Mouse (Mus musculus): Measurements from ENCODE around the gene Hoga1. TPM values are rescaled to one million over a fixed set of nuclear protein-coding genes. Genes with fewer than 3 reads are reported as not detected.

Hoga1 gene
- polyA plus RNA-seq, 1 experiment from 2014 or later = 1.2 TPM

- Histone ChIP-seq H3K9ac (ENCODE audit: low read length) (no peak overlapping the region), H3K4me2 (no peak overlapping the region), H3K4me1 (ENCODE audit: control insufficient read depth, insufficient read depth, low read length) (peaks cover 6% of the 10 kb centered on the region), H3K27ac (ENCODE audit: low read depth, low read length) (no peak overlapping the region), H3K4me3 (ENCODE audit: low read depth, low read length) (no peak overlapping the region), H3K9me3 (ENCODE audit: control insufficient read depth, low read length) (no peaks in the 10 kb centered on the region), H3K36me3 (ENCODE audit: control insufficient read depth, insufficient read depth, low read length) (no peaks in the 10 kb centered on the region), H3K27me3 (ENCODE audit: control insufficient read depth, insufficient read depth, low read length) (no peaks in the 10 kb centered on the region)
- ATAC-seq (ENCODE audit: low FRiP score) (no peak), DNase-seq (ENCODE audit: low spot score, missing footprints) (peak; percentile 76)
- WGBS = 77% methylated on average over 8 of the region's 8 CpGs
These were observed 27.8 kb upstream of the Hoga1 start for GRCm38 (mm10) chr19:42017399-42018247.

- ATAC-seq (ENCODE audit: low FRiP score) (no peak), DNase-seq (ENCODE audit: low spot score, missing footprints) (peak; percentile 83)
- Histone ChIP-seq H3K27ac (ENCODE audit: low read depth, low read length) (no peak overlapping the region), H3K36me3 (ENCODE audit: control insufficient read depth, insufficient read depth, low read length) (no peaks in the 10 kb centered on the region), H3K27me3 (ENCODE audit: control insufficient read depth, insufficient read depth, low read length) (no peaks in the 10 kb centered on the region), H3K4me3 (ENCODE audit: low read depth, low read length) (no peak overlapping the region), H3K4me1 (ENCODE audit: control insufficient read depth, insufficient read depth, low read length) (peaks cover 6% of the 10 kb centered on the region), H3K9ac (ENCODE audit: low read length) (no peak overlapping the region), H3K9me3 (ENCODE audit: control insufficient read depth, low read length) (no peaks in the 10 kb centered on the region), H3K4me2 (no peak overlapping the region)
- 39% methylated on average over 4 of the region's 4 CpGs for WGBS
These were observed 26.3 kb upstream of the Hoga1 start for GRCm38 (mm10) chr19:42019011-42019522.

DNA sequence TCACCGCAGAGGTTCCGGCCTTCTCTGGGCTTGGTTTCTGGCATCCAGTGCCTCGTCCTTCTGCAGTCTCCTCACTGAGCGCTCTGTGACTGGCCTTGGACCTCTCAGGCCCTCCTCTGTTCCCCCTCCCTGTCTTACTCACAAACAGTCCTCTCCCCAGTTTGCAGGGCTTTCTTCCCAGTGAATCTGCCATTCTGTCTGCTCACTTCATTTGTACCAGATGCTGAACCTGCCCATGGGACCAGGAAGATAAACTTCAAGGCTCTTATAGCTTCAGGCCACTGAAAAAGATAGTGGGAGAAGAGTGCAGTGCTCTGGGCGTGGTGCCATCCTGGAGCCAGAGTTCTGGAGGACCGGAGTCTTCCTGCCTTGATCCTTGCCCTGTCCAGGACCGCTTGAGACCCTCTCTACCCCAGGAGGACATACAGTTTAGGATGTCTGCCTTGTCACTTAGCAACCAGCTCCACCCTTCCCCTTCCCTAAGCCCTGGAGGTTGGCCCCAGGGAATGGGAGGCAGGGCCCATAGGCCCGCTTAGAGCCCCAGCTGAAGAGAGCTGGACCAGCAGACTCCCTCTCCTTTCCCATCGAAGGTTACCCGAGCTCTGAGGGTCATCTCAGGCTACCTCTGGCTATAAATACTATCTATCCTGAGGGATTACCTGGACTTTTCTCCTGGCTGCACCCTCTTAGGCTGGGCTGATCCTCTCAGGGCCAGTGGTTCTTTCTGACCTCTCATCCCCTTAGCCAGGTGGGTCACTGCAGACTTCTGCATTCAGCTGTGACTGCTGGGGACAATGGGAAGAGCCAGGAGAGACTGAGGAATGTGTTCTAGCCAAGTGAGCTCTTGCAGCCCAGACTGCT lies 23.5 kb upstream of the Hoga1 start:
- H3K4me1 ChIP-seq (ENCODE audit: control insufficient read depth, insufficient read depth, low read length) = peaks cover 4% of the 10 kb centered on the region
- H3K9ac ChIP-seq (ENCODE audit: low read length) = no peak overlapping the region
- H3K4me3 ChIP-seq (ENCODE audit: low read depth, low read length) = no peak overlapping the region
- no peak for ATAC-seq (ENCODE audit: low FRiP score)
- no peak overlapping the region for H3K27ac ChIP-seq (ENCODE audit: low read depth, low read length)
- H3K4me2 ChIP-seq = no peak overlapping the region
- H3K36me3 ChIP-seq (ENCODE audit: control insufficient read depth, insufficient read depth, low read length) = no peaks in the 10 kb centered on the region
- WGBS = 57% methylated on average over 10 of the region's 10 CpGs
- H3K27me3 ChIP-seq (ENCODE audit: control insufficient read depth, insufficient read depth, low read length) = no peaks in the 10 kb centered on the region
- no peaks in the 10 kb centered on the region for H3K9me3 ChIP-seq (ENCODE audit: control insufficient read depth, low read length)
- DNase-seq (ENCODE audit: low spot score, missing footprints) = peak; percentile 73

DNA sequence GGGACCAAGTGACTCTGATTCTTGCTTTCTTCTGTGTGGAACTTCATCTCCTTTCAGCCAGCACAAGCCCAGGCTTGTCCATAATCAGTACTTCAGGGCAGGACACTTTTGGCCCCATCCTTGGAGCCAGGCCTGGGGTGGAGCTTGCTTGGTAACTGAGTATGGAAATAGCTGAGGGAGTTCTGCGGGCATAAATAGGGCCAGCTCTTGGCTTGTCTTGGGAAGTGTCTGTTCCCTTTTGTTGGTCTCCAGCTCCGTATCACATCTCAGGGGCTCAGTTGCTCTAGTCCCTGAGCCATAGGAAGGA lies 22.9 kb upstream of the Hoga1 start:
- no peak overlapping the region for H3K27ac ChIP-seq (ENCODE audit: low read depth, low read length)
- 74% methylated on average over 2 of the region's 2 CpGs for WGBS
- H3K4me1 ChIP-seq (ENCODE audit: control insufficient read depth, insufficient read depth, low read length) = peaks cover 4% of the 10 kb centered on the region
- no peaks in the 10 kb centered on the region for H3K27me3 ChIP-seq (ENCODE audit: control insufficient read depth, insufficient read depth, low read length)
- peak; percentile 69 for DNase-seq (ENCODE audit: low spot score, missing footprints)
- H3K4me2 ChIP-seq = no peak overlapping the region
- no peak overlapping the region for H3K9ac ChIP-seq (ENCODE audit: low read length)
- H3K4me3 ChIP-seq (ENCODE audit: low read depth, low read length) = no peak overlapping the region
- no peaks in the 10 kb centered on the region for H3K9me3 ChIP-seq (ENCODE audit: control insufficient read depth, low read length)
- H3K36me3 ChIP-seq (ENCODE audit: control insufficient read depth, insufficient read depth, low read length) = no peaks in the 10 kb centered on the region
- no peak for ATAC-seq (ENCODE audit: low FRiP score)

DNA sequence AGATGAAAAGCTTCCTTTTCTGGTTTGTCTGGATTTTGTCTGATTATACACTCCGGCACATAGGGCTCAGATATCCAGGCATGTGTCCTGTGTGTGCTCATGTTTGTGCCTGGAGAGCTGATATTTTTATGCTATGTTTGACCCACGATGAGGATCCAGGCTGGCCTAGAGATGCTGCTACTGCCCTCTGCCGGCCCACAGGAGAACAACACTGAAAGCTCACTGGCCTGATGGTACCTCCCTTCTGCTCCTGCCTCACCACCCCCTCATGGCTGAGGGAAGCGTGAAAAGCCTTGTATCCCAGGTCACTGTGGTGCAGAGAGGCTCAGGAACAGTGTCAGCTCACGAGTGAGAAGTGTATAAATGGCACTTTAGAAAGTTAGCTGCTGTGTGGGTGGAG lies 19.3 kb upstream of the Hoga1 start:
- peak; percentile 97 for DNase-seq (ENCODE audit: low spot score, missing footprints)
- WGBS = 12% methylated on average over 5 of the region's 5 CpGs
- Histone ChIP-seq H3K9me3 (ENCODE audit: control insufficient read depth, low read length) (no peaks in the 10 kb centered on the region), H3K27ac (ENCODE audit: low read depth, low read length) (no peak overlapping the region), H3K9ac (ENCODE audit: low read length) (no peak overlapping the region), H3K27me3 (ENCODE audit: control insufficient read depth, insufficient read depth, low read length) (no peaks in the 10 kb centered on the region), H3K4me3 (ENCODE audit: low read depth, low read length) (no peak overlapping the region), H3K4me2 (no peak overlapping the region), H3K36me3 (ENCODE audit: control insufficient read depth, insufficient read depth, low read length) (no peaks in the 10 kb centered on the region), H3K4me1 (ENCODE audit: control insufficient read depth, insufficient read depth, low read length) (peaks cover 4% of the 10 kb centered on the region; the same call in 1 of the 2 replicates)
- ATAC-seq (ENCODE audit: low FRiP score) = no peak

DNA sequence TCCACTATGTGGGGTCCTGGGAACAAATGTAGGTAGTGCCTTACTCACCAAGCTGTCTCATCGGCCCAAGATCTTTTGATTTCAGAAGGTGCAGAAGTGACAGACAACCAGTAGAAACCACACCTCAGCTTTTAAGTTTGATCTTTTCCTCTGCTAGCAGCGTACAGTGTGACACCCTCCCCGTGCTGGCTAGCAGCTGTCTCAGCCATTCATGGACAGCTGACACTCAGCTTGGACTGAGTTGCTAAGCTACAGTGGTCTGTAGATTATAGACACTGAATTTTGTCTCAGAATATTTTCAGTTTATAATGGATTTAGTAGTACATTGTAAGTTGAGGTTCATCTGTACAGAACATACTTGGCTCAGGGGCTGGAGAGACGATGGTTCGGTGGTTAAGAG lies 14.3 kb upstream of the Hoga1 start:
- Histone ChIP-seq H3K4me2 (no peak overlapping the region), H3K27ac (ENCODE audit: low read depth, low read length) (no peak overlapping the region), H3K9ac (ENCODE audit: low read length) (no peak overlapping the region), H3K36me3 (ENCODE audit: control insufficient read depth, insufficient read depth, low read length) (no peaks in the 10 kb centered on the region), H3K4me1 (ENCODE audit: control insufficient read depth, insufficient read depth, low read length) (no peaks in the 10 kb centered on the region), H3K4me3 (ENCODE audit: low read depth, low read length) (no peak overlapping the region), H3K9me3 (ENCODE audit: control insufficient read depth, low read length) (no peaks in the 10 kb centered on the region), H3K27me3 (ENCODE audit: control insufficient read depth, insufficient read depth, low read length) (no peaks in the 10 kb centered on the region)
- WGBS = 86% methylated on average over 5 of the region's 5 CpGs
- ATAC-seq (ENCODE audit: low FRiP score) (no peak), DNase-seq (ENCODE audit: low spot score, missing footprints) (peak; percentile 17)

DNA sequence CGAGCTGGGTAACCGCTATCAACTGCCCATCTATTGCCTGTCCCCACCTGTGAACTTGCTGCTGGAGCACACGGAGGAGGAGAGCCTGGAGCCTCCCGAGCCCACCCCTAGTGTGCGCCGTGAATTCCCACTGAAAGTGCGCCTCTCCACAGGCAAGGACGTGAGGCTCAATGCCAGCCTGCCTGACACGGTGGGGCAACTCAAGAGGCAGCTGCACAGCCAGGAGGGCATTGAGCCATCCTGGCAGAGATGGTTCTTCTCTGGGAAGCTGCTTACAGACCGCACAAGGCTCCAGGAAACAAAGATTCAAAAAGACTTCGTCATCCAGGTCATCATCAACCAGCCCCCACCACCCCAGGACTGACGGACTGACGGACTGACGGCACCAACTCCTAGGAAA lies 11.8 kb upstream of the Hoga1 start:
- DNase-seq (ENCODE audit: low spot score, missing footprints) (peak; percentile 6), ATAC-seq (ENCODE audit: low FRiP score) (no peak)
- Histone ChIP-seq H3K36me3 (ENCODE audit: control insufficient read depth, insufficient read depth, low read length) (no peaks in the 10 kb centered on the region), H3K4me2 (no peak overlapping the region), H3K9me3 (ENCODE audit: control insufficient read depth, low read length) (no peaks in the 10 kb centered on the region), H3K27me3 (ENCODE audit: control insufficient read depth, insufficient read depth, low read length) (no peaks in the 10 kb centered on the region), H3K4me3 (ENCODE audit: low read depth, low read length) (no peak overlapping the region), H3K9ac (ENCODE audit: low read length) (no peak overlapping the region), H3K4me1 (ENCODE audit: control insufficient read depth, insufficient read depth, low read length) (no peaks in the 10 kb centered on the region), H3K27ac (ENCODE audit: low read depth, low read length) (no peak overlapping the region)
- WGBS = 85% methylated on average over 14 of the region's 14 CpGs

DNA sequence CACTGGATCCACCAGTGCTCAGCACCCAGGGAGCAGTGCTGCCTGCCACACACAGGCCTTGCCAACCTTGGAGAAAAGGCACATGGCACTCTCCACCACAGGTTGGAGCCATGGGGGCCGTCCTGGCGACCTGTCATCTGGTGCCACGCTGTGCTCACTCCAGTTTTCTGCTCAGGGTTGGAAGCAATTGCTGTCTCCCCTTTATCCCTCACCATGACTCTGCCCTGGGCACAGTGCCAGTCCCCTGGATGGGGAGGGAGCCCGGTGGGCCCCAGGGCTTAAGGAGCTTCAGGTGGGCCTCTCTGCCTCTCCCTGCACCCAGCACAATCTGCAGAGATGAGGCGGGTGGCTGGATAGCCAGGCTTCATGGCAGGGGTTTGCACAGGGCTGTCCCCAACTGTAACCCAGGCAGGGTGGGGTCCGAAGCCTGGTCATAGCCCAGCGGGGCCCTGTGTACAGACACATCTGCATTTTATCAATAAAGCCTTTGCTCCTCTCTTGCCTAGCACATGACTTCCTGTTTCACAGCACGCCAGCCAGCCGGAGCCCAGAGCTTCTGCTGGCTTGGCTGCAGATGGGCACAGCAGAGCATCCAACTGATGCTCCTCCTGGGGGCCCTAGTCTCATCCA lies 11.1 kb upstream of the Hoga1 start:
- no peak overlapping the region for H3K4me2 ChIP-seq
- H3K4me1 ChIP-seq (ENCODE audit: control insufficient read depth, insufficient read depth, low read length) = no peaks in the 10 kb centered on the region
- peak; percentile 53 for DNase-seq (ENCODE audit: low spot score, missing footprints)
- H3K9me3 ChIP-seq (ENCODE audit: control insufficient read depth, low read length) = no peaks in the 10 kb centered on the region
- H3K27ac ChIP-seq (ENCODE audit: low read depth, low read length) = no peak overlapping the region
- H3K27me3 ChIP-seq (ENCODE audit: control insufficient read depth, insufficient read depth, low read length) = no peaks in the 10 kb centered on the region
- H3K4me3 ChIP-seq (ENCODE audit: low read depth, low read length) = no peak overlapping the region
- 77% methylated on average over 9 of the region's 9 CpGs for WGBS
- ATAC-seq (ENCODE audit: low FRiP score) = no peak
- no peaks in the 10 kb centered on the region for H3K36me3 ChIP-seq (ENCODE audit: control insufficient read depth, insufficient read depth, low read length)
- no peak overlapping the region for H3K9ac ChIP-seq (ENCODE audit: low read length)
